Mouse (Mus musculus) retina, postnatal 7 days (tissue): ENCODE measurements around the gene Olfr506.
"Not testable (repeated sequence)": the region's sequence is repeated elsewhere in the genome, so short reads cannot be mapped to it uniquely, and the experiment has no call there.

ENCODE experiments used
- DNase-seq: peaks from one replicate; pipeline ENCODE4 v3.0.0-alpha.2; 2012; ENCODE audit warnings: low read depth, low spot score

Olfr506 gene

DNA sequence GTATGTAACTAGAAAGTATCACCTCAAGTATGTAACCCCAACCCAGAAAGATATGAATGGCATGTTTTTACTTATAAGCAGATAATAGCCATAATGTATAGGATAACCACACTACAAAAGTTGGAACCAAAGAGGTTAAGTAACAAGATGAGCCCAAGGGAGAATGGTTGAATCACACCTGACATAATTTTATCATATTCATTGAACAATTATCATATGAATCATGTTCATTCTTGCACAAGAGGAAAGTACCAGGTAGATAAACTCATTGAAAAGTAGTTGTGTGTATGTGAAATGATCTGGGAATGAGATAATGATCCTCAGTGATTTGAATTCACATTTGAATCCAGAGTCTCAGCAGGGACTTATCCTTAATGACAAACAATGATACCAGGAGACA, at the start of gene Olfr506:
Gene Olfr506, plus strand, starts transcription at position 301 of the 400 bp plus-strand sequence.
- DNase-seq = no peak

DNA sequence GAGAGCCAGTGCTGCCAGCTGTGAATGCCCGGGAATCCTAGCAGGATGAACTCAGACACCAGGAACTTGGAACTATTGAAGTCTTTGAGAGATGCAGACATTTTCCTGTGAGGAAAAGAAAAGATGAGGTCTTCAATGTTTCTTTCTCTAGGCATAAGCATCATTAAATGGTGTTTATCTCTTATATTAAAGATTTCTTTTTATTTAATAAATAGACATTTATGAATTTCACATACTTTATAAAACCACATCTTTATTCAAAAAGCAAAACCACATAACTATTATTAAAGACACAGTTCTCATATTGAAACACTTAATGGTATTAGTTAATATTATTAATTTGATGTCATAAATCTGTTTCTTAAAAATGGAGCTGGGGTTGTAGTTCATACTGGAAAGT, 44.9 kb upstream of the Olfr506 start, which contains the start of gene Olfr504:
Gene Olfr504, minus strand, starts transcription at position 101 of the 400 bp plus-strand sequence.
- no peak for DNase-seq

- no peak for DNase-seq
These were observed 20.8 kb upstream of the Olfr506 start for GRCm38 (mm10) chr7:108589797-108590196.

GRCm38 (mm10) chr7:108601916-108602315, 8.7 kb upstream of the Olfr506 start:
- not testable (repeated sequence) for DNase-seq

GRCm38 (mm10) chr7:108614110-108614509, 3.5 kb downstream of the Olfr506 start:
- DNase-seq = no peak

DNA sequence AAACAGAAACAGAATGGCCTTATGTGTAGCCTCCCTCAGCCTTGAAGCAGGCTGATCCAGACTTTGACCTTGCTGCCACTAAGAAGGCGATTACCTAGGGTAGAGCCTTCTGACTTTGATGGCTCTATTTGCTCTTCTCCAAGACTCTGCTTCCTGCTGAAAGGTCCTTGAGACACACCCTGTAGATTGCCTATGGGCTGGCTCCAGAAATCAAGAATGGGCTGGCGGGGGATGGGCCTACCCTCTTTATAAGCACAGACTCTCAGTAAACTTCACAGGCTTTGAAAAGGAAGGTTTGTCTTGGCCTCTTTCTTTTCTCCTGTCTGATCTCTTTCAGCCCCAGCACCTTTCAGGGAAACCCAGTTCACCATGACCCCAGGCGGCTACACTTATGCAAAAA, 6.2 kb downstream of the Olfr506 start:
- DNase-seq = not testable (repeated sequence)

DNA sequence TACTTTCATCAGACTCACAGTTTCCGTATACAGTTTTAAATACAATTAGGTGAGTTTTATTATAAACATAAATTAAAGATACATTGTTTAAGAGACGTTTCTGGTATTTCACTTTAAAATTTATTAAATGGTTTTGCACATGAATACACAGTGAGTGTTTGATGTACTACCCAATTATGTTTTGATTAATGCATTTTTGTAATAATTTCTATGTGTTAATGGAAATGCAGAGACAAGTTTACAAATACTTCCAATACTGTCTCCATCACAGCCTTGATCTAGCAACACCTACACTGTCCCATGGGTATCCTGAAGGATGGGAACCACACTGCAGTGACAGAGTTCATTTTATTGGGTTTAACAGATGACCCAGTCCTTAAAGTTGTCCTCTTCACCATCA, 10.9 kb downstream of the Olfr506 start, which contains the start of gene Olfr507:
Gene Olfr507, plus strand, starts transcription at position 301 of the 400 bp plus-strand sequence.
- DNase-seq = no peak

DNA sequence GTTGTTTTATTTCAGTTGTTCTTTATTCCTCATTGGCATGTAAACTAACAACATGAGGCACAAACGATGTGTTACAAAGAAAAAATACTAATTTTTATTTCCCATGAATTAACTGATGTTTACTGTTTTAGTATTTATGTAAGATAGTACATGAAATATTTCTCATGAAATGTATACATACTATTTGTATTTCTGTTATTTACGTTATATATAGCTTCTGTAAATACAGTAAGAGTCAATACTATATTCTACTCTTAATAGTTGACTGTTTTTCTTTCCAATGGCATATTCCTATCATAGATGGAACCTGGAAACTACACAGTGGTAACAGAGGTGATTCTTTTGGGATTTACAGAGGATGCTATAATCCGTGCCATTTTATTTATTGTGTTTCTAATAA, 19.1 kb downstream of the Olfr506 start, which contains the start of gene Olfr508:
Gene Olfr508, plus strand, starts transcription at position 301 of the 400 bp plus-strand sequence.
- no peak for DNase-seq

DNA sequence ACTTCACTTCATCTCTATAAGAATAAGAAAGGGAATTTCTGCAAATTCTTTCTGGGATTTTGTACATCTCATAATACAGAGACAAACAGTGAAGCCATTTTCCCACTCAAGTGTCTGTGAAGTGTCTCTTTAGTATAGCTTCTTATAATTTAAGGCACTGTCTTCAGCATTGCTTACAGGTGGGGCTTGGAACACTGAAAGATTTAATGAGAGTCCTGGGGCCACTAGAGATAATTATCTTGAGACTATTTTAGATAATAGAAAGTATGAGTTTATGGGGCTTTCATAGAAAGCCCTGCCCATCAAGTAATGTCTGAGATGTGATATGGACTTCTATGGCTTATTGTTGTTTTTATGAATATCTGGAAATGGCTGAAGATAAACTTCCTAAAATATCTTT, 41.2 kb downstream of the Olfr506 start, which contains the start of gene Olfr509:
Gene Olfr509, minus strand, starts transcription at position 101 of the 400 bp plus-strand sequence.
- no peak for DNase-seq

- DNase-seq = no peak
These were observed 51.8 kb downstream of the Olfr506 start for GRCm38 (mm10) chr7:108662419-108662818.
